Mouse (Mus musculus): ENCODE measurements around the gene Aprt. TPM values are rescaled to one million over a fixed set of nuclear protein-coding genes. Genes with fewer than 3 reads are reported as not detected.

The Aprt gene
- polyA plus RNA-seq, 1 experiment = 261 TPM

GRCm38 (mm10) chr8:122610612-122611277 lies 34.0 kb upstream of the Aprt start:
- H3K4me2 ChIP-seq (ENCODE audit: low read depth) = peak overlapping the region; percentile 93
- H3K79me2 ChIP-seq (ENCODE audit: control insufficient read depth, insufficient read depth) = no peaks in the 10 kb centered on the region
- H3K27me3 ChIP-seq (ENCODE audit: control insufficient read depth, insufficient read depth, insufficient read length) = no peaks in the 10 kb centered on the region
- no peaks in the 10 kb centered on the region for H3K36me3 ChIP-seq (ENCODE audit: control insufficient read depth, insufficient read depth)
- H3ac ChIP-seq (ENCODE audit: control insufficient read depth, insufficient read length) = peak overlapping the region; percentile 55
- TF ChIP-seq POLR2A (IDR thresholded peaks at IDR 0.05; ENCODE audit: insufficient read length, low read depth) (no peak), USF1 (IDR thresholded peaks at IDR 0.05; ENCODE audit: low read depth) (no peak), MAX (IDR thresholded peaks at IDR 0.05; ENCODE audit: low read depth) (no peak), POLR2AphosphoS2 (IDR thresholded peaks at IDR 0.05; ENCODE audit: insufficient read length, low read depth) (no peak), MYOG (IDR thresholded peaks at IDR 0.05; ENCODE audit: control insufficient read depth in 1 of 3, insufficient read depth in 1 of 3, insufficient read length in 2 of 3, low read depth in 2 of 3) (peak in 1 of 3 experiments; percentile 57), SRF (IDR thresholded peaks at IDR 0.05; ENCODE audit: control insufficient read depth, insufficient read length, low read depth) (no peak), MYOD1 (IDR thresholded peaks at IDR 0.05; ENCODE audit: control insufficient read depth in 1 of 3, insufficient read length in 2 of 3, low read depth in 2 of 3) (peak in 2 of 3 experiments; percentile 49 to 77)
- peak overlapping the region; percentile 56 for H3K4me3 ChIP-seq

GRCm38 (mm10) chr8:122610209-122610608 lies 33.5 kb upstream of the Aprt start:
- no peaks in the 10 kb centered on the region for H3K36me3 ChIP-seq (ENCODE audit: control insufficient read depth, insufficient read depth)
- H3K4me3 ChIP-seq = peak overlapping the region; percentile 56
- H3K79me2 ChIP-seq (ENCODE audit: control insufficient read depth, insufficient read depth) = no peaks in the 10 kb centered on the region
- peak overlapping the region; percentile 55 for H3ac ChIP-seq (ENCODE audit: control insufficient read depth, insufficient read length)
- no peaks in the 10 kb centered on the region for H3K27me3 ChIP-seq (ENCODE audit: control insufficient read depth, insufficient read depth, insufficient read length)
- no peak for TF ChIP-seq POLR2AphosphoS2 (IDR thresholded peaks at IDR 0.05; ENCODE audit: insufficient read length, low read depth)
- TF ChIP-seq USF1 (IDR thresholded peaks at IDR 0.05; ENCODE audit: low read depth) = no peak
- TF ChIP-seq REST (IDR thresholded peaks at IDR 0.05; ENCODE audit: insufficient read depth, insufficient read length) = no peak
- no peak for TF ChIP-seq TCF3 (IDR thresholded peaks at IDR 0.05; ENCODE audit: insufficient read length, low read depth)
- no peak for TF ChIP-seq MYOD1 (IDR thresholded peaks at IDR 0.05; ENCODE audit: control insufficient read depth in 1 of 3, insufficient read length in 2 of 3, low read depth in 2 of 3)
- TF ChIP-seq MYOG (IDR thresholded peaks at IDR 0.05; ENCODE audit: control insufficient read depth in 1 of 3, insufficient read depth in 1 of 3, insufficient read length in 2 of 3, low read depth in 2 of 3) = no peak
- TF ChIP-seq CEBPB (IDR thresholded peaks at IDR 0.05; ENCODE audit: insufficient read depth, poor library complexity, severe bottlenecking) = no peak
- TF ChIP-seq TCF12 (IDR thresholded peaks at IDR 0.05; ENCODE audit: insufficient read depth, poor library complexity, severe bottlenecking) = no peak
- no peak for TF ChIP-seq POLR2A (IDR thresholded peaks at IDR 0.05; ENCODE audit: insufficient read length, low read depth)
- no peak for TF ChIP-seq E2F4 (IDR thresholded peaks at IDR 0.05; ENCODE audit: insufficient read depth)
- no peak for TF ChIP-seq SRF (IDR thresholded peaks at IDR 0.05; ENCODE audit: control insufficient read depth, insufficient read length, low read depth)
- TF ChIP-seq MAX (IDR thresholded peaks at IDR 0.05; ENCODE audit: low read depth) = no peak
- H3K4me2 ChIP-seq (ENCODE audit: low read depth) = peak overlapping the region; percentile 93

- Histone ChIP-seq H3K36me3 (ENCODE audit: control insufficient read depth, insufficient read depth) (no peaks in the 10 kb centered on the region), H3K4me3 (no peak overlapping the region)
- TF ChIP-seq E2F4 (IDR thresholded peaks at IDR 0.05; ENCODE audit: insufficient read depth) (no peak), POLR2A (IDR thresholded peaks at IDR 0.05; ENCODE audit: insufficient read length, low read depth) (no peak), POLR2AphosphoS2 (IDR thresholded peaks at IDR 0.05; ENCODE audit: insufficient read length, low read depth) (no peak), SRF (IDR thresholded peaks at IDR 0.05; ENCODE audit: control insufficient read depth, insufficient read length, low read depth) (no peak), REST (IDR thresholded peaks at IDR 0.05; ENCODE audit: insufficient read depth, insufficient read length) (no peak), MYOD1 (IDR thresholded peaks at IDR 0.05; ENCODE audit: control insufficient read depth in 1 of 3, insufficient read length in 2 of 3, low read depth in 2 of 3) (no peak), CEBPB (IDR thresholded peaks at IDR 0.05; ENCODE audit: insufficient read depth, poor library complexity, severe bottlenecking) (no peak), USF1 (IDR thresholded peaks at IDR 0.05; ENCODE audit: low read depth) (no peak), MYOG (IDR thresholded peaks at IDR 0.05; ENCODE audit: control insufficient read depth in 1 of 3, insufficient read depth in 1 of 3, insufficient read length in 2 of 3, low read depth in 2 of 3) (no peak), TCF3 (IDR thresholded peaks at IDR 0.05; ENCODE audit: insufficient read length, low read depth) (no peak), MAX (IDR thresholded peaks at IDR 0.05; ENCODE audit: low read depth) (no peak), TCF12 (IDR thresholded peaks at IDR 0.05; ENCODE audit: insufficient read depth, poor library complexity, severe bottlenecking) (no peak)
Observed at GRCm38 (mm10) chr8:122606810-122607209, 30.1 kb upstream of the Aprt start.

GRCm38 (mm10) chr8:122605367-122605766 lies 28.7 kb upstream of the Aprt start:
- Histone ChIP-seq H3K79me2 (ENCODE audit: control insufficient read depth, insufficient read depth) (no peaks in the 10 kb centered on the region), H3K4me3 (no peak overlapping the region), H3K4me2 (ENCODE audit: low read depth) (no peak overlapping the region), H3ac (ENCODE audit: control insufficient read depth, insufficient read length) (no peak overlapping the region), H3K27me3 (ENCODE audit: control insufficient read depth, insufficient read depth, insufficient read length) (no peaks in the 10 kb centered on the region), H3K36me3 (ENCODE audit: control insufficient read depth, insufficient read depth) (no peaks in the 10 kb centered on the region)
- no peak for TF ChIP-seq POLR2AphosphoS2 (IDR thresholded peaks at IDR 0.05; ENCODE audit: insufficient read length, low read depth)

More at GRCm38 (mm10) chr8:122606810-122607209, 30.1 kb upstream of the Aprt start:
- Histone ChIP-seq H3ac (ENCODE audit: control insufficient read depth, insufficient read length) (no peak overlapping the region), H3K79me2 (ENCODE audit: control insufficient read depth, insufficient read depth) (no peaks in the 10 kb centered on the region), H3K4me2 (ENCODE audit: low read depth) (no peak overlapping the region), H3K27me3 (ENCODE audit: control insufficient read depth, insufficient read depth, insufficient read length) (no peaks in the 10 kb centered on the region)

GRCm38 (mm10) chr8:122604640-122605039 lies 27.9 kb upstream of the Aprt start:
- Histone ChIP-seq H3K4me2 (ENCODE audit: low read depth) (no peak overlapping the region), H3K27me3 (ENCODE audit: control insufficient read depth, insufficient read depth, insufficient read length) (no peaks in the 10 kb centered on the region), H3K4me3 (no peak overlapping the region), H3ac (ENCODE audit: control insufficient read depth, insufficient read length) (no peak overlapping the region), H3K36me3 (ENCODE audit: control insufficient read depth, insufficient read depth) (no peaks in the 10 kb centered on the region), H3K79me2 (ENCODE audit: control insufficient read depth, insufficient read depth) (no peaks in the 10 kb centered on the region)
- TF ChIP-seq SRF (IDR thresholded peaks at IDR 0.05; ENCODE audit: control insufficient read depth, insufficient read length, low read depth) (no peak), TCF12 (IDR thresholded peaks at IDR 0.05; ENCODE audit: insufficient read depth, poor library complexity, severe bottlenecking) (no peak), POLR2A (IDR thresholded peaks at IDR 0.05; ENCODE audit: insufficient read length, low read depth) (no peak), MYOD1 (IDR thresholded peaks at IDR 0.05; ENCODE audit: control insufficient read depth in 1 of 3, insufficient read length in 2 of 3, low read depth in 2 of 3) (no peak), MYOG (IDR thresholded peaks at IDR 0.05; ENCODE audit: control insufficient read depth in 1 of 3, insufficient read depth in 1 of 3, insufficient read length in 2 of 3, low read depth in 2 of 3) (no peak), E2F4 (IDR thresholded peaks at IDR 0.05; ENCODE audit: insufficient read depth) (no peak), REST (IDR thresholded peaks at IDR 0.05; ENCODE audit: insufficient read depth, insufficient read length) (no peak), CEBPB (IDR thresholded peaks at IDR 0.05; ENCODE audit: insufficient read depth, poor library complexity, severe bottlenecking) (no peak), TCF3 (IDR thresholded peaks at IDR 0.05; ENCODE audit: insufficient read length, low read depth) (no peak), POLR2AphosphoS2 (IDR thresholded peaks at IDR 0.05; ENCODE audit: insufficient read length, low read depth) (no peak), USF1 (IDR thresholded peaks at IDR 0.05; ENCODE audit: low read depth) (no peak), MAX (IDR thresholded peaks at IDR 0.05; ENCODE audit: low read depth) (no peak)

Measured in myocyte (in vitro differentiated cells).